Mouse (Mus musculus): Measurements from ENCODE around the gene Rpl26. TPM values are rescaled to one million over a fixed set of nuclear protein-coding genes. Genes with fewer than 3 reads are reported as not detected.

The Rpl26 gene
- polyA plus RNA-seq, 1 experiment = 4,511 TPM

- no peak for TF ChIP-seq CTCF (IDR thresholded peaks at IDR 0.05; ENCODE audit: low read depth, low read length)
- no peak for TF ChIP-seq POLR2A (IDR thresholded peaks at IDR 0.05; ENCODE audit: insufficient read depth, low read length)
- Histone ChIP-seq H3K9me3 (replicated peaks; ENCODE audit: control insufficient read depth, insufficient read depth, low read length, poor library complexity, severe bottlenecking) (no peaks in the 10 kb centered on the region), H3K9ac (ENCODE audit: low read depth, poor library complexity, severe bottlenecking) (no peak overlapping the region), H3K36me3 (ENCODE audit: control insufficient read depth, insufficient read depth, low read length, poor library complexity, severe bottlenecking) (no peaks in the 10 kb centered on the region), H3K27ac (ENCODE audit: insufficient read depth, low read length) (no peak overlapping the region), H3K27me3 (ENCODE audit: control insufficient read depth, insufficient read depth, low read length, poor library complexity, severe bottlenecking) (no peaks in the 10 kb centered on the region), H3K4me3 (ENCODE audit: low read depth, low read length) (no peak overlapping the region), H3K4me1 (ENCODE audit: control insufficient read depth, insufficient read depth, low read length) (no peaks in the 10 kb centered on the region)
Measured at GRCm38 (mm10) chr11:68854621-68855020, 46.8 kb upstream of the Rpl26 start.

- H3K9ac ChIP-seq (ENCODE audit: low read depth, poor library complexity, severe bottlenecking) = no peak overlapping the region
- H3K9me3 ChIP-seq (replicated peaks; ENCODE audit: control insufficient read depth, insufficient read depth, low read length, poor library complexity, severe bottlenecking) = no peaks in the 10 kb centered on the region
- no peaks in the 10 kb centered on the region for H3K36me3 ChIP-seq (ENCODE audit: control insufficient read depth, insufficient read depth, low read length, poor library complexity, severe bottlenecking)
- no peak for TF ChIP-seq POLR2A (IDR thresholded peaks at IDR 0.05; ENCODE audit: insufficient read depth, low read length)
- TF ChIP-seq EP300 (IDR thresholded peaks at IDR 0.05; ENCODE audit: insufficient read depth, low read depth, low read length) = no peak
- no peak for TF ChIP-seq CTCF (IDR thresholded peaks at IDR 0.05; ENCODE audit: low read depth, low read length)
- no peaks in the 10 kb centered on the region for H3K27me3 ChIP-seq (ENCODE audit: control insufficient read depth, insufficient read depth, low read length, poor library complexity, severe bottlenecking)
- no peak overlapping the region for H3K27ac ChIP-seq (ENCODE audit: insufficient read depth, low read length)
- H3K4me1 ChIP-seq (ENCODE audit: control insufficient read depth, insufficient read depth, low read length) = no peaks in the 10 kb centered on the region
- H3K4me3 ChIP-seq (ENCODE audit: low read depth, low read length) = no peak overlapping the region
Measured at GRCm38 (mm10) chr11:68857329-68857728, 44.1 kb upstream of the Rpl26 start.

GRCm38 (mm10) chr11:68859943-68860593 lies 41.3 kb upstream of the Rpl26 start:
- Histone ChIP-seq H3K27ac (ENCODE audit: insufficient read depth, low read length) (no peak overlapping the region), H3K36me3 (ENCODE audit: control insufficient read depth, insufficient read depth, low read length, poor library complexity, severe bottlenecking) (no peaks in the 10 kb centered on the region), H3K4me1 (ENCODE audit: control insufficient read depth, insufficient read depth, low read length) (no peaks in the 10 kb centered on the region), H3K4me3 (ENCODE audit: low read depth, low read length) (no peak overlapping the region), H3K9ac (ENCODE audit: low read depth, poor library complexity, severe bottlenecking) (no peak overlapping the region), H3K9me3 (replicated peaks; ENCODE audit: control insufficient read depth, insufficient read depth, low read length, poor library complexity, severe bottlenecking) (no peaks in the 10 kb centered on the region), H3K27me3 (ENCODE audit: control insufficient read depth, insufficient read depth, low read length, poor library complexity, severe bottlenecking) (no peaks in the 10 kb centered on the region)
- TF ChIP-seq CTCF (IDR thresholded peaks at IDR 0.05; ENCODE audit: low read depth, low read length) = no peak
- no peak for TF ChIP-seq POLR2A (IDR thresholded peaks at IDR 0.05; ENCODE audit: insufficient read depth, low read length)
- TF ChIP-seq EP300 (IDR thresholded peaks at IDR 0.05; ENCODE audit: insufficient read depth, low read depth, low read length) = no peak

DNA sequence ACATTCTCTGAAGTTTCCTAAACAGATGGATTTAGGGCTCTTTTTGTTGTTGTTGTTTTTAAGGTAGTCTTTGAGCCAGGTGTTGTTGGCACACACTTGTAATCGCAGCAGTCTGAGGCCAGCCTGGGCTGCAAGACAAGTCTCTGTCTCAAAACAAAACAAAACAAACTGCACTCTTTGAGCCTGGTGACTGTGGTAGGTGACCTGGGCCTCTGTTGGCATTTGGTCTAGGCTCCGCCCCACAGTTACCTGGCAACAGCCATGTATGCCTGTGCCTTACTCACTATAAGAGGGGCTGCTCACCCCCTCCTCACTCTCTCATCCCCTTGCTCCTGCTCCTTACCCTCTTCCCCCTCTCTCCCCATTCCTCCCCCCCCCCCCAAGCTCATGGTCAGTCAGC lies 39.1 kb upstream of the Rpl26 start:
- H3K9me3 ChIP-seq (replicated peaks; ENCODE audit: control insufficient read depth, insufficient read depth, low read length, poor library complexity, severe bottlenecking) = no peaks in the 10 kb centered on the region
- TF ChIP-seq EP300 (IDR thresholded peaks at IDR 0.05; ENCODE audit: insufficient read depth, low read depth, low read length) (no peak), POLR2A (IDR thresholded peaks at IDR 0.05; ENCODE audit: insufficient read depth, low read length) (no peak), CTCF (IDR thresholded peaks at IDR 0.05; ENCODE audit: low read depth, low read length) (no peak)
- no peak overlapping the region for H3K27ac ChIP-seq (ENCODE audit: insufficient read depth, low read length)
- no peak overlapping the region for H3K4me3 ChIP-seq (ENCODE audit: low read depth, low read length)
- H3K9ac ChIP-seq (ENCODE audit: low read depth, poor library complexity, severe bottlenecking) = no peak overlapping the region
- no peaks in the 10 kb centered on the region for H3K27me3 ChIP-seq (ENCODE audit: control insufficient read depth, insufficient read depth, low read length, poor library complexity, severe bottlenecking)
- H3K36me3 ChIP-seq (ENCODE audit: control insufficient read depth, insufficient read depth, low read length, poor library complexity, severe bottlenecking) = no peaks in the 10 kb centered on the region
- H3K4me1 ChIP-seq (ENCODE audit: control insufficient read depth, insufficient read depth, low read length) = no peaks in the 10 kb centered on the region

GRCm38 (mm10) chr11:68863631-68864091 lies 37.7 kb upstream of the Rpl26 start:
- Histone ChIP-seq H3K4me1 (ENCODE audit: control insufficient read depth, insufficient read depth, low read length) (no peaks in the 10 kb centered on the region), H3K4me3 (ENCODE audit: low read depth, low read length) (no peak overlapping the region), H3K9ac (ENCODE audit: low read depth, poor library complexity, severe bottlenecking) (no peak overlapping the region), H3K36me3 (ENCODE audit: control insufficient read depth, insufficient read depth, low read length, poor library complexity, severe bottlenecking) (no peaks in the 10 kb centered on the region), H3K9me3 (replicated peaks; ENCODE audit: control insufficient read depth, insufficient read depth, low read length, poor library complexity, severe bottlenecking) (no peaks in the 10 kb centered on the region), H3K27ac (ENCODE audit: insufficient read depth, low read length) (no peak overlapping the region), H3K27me3 (ENCODE audit: control insufficient read depth, insufficient read depth, low read length, poor library complexity, severe bottlenecking) (no peaks in the 10 kb centered on the region)
- no peak for TF ChIP-seq CTCF (IDR thresholded peaks at IDR 0.05; ENCODE audit: low read depth, low read length)
- TF ChIP-seq POLR2A (IDR thresholded peaks at IDR 0.05; ENCODE audit: insufficient read depth, low read length) = no peak
- no peak for TF ChIP-seq EP300 (IDR thresholded peaks at IDR 0.05; ENCODE audit: insufficient read depth, low read depth, low read length)

DNA sequence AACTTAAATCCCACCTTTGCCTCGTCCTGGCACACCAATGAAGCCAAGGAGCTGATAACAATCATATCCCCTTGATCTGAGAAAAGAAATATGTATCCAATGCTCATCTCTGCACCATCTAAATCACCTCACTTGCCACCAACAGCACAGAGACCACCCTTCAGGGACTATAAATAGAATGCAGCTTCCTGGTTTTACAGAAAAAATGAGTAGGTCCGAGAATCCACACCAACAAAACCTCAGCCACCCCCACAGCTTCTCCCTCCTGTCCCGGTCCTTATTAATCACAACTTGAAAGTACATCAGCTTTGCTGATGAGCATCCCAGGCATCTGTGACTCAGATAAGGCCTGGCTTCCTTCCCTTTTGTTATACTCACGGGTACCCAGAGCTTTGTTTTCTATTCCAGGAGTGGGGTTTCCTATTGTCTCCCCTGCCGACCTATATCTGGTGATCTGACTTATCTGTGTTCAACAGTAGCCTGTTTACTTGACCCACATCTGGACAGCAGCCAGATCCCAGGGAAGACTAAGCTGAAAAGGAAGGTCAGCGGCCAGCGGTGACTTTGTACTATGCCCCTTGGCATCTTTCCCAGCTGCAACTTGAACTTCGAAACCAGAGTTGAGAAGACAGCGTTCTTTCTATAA lies 36.7 kb upstream of the Rpl26 start:
- no peaks in the 10 kb centered on the region for H3K36me3 ChIP-seq (ENCODE audit: control insufficient read depth, insufficient read depth, low read length, poor library complexity, severe bottlenecking)
- no peaks in the 10 kb centered on the region for H3K4me1 ChIP-seq (ENCODE audit: control insufficient read depth, insufficient read depth, low read length)
- H3K9ac ChIP-seq (ENCODE audit: low read depth, poor library complexity, severe bottlenecking) = no peak overlapping the region
- TF ChIP-seq EP300 (IDR thresholded peaks at IDR 0.05; ENCODE audit: insufficient read depth, low read depth, low read length) (no peak), POLR2A (IDR thresholded peaks at IDR 0.05; ENCODE audit: insufficient read depth, low read length) (no peak), CTCF (IDR thresholded peaks at IDR 0.05; ENCODE audit: low read depth, low read length) (no peak)
- H3K27me3 ChIP-seq (ENCODE audit: control insufficient read depth, insufficient read depth, low read length, poor library complexity, severe bottlenecking) = no peaks in the 10 kb centered on the region
- H3K9me3 ChIP-seq (replicated peaks; ENCODE audit: control insufficient read depth, insufficient read depth, low read length, poor library complexity, severe bottlenecking) = no peaks in the 10 kb centered on the region
- H3K27ac ChIP-seq (ENCODE audit: insufficient read depth, low read length) = no peak overlapping the region
- no peak overlapping the region for H3K4me3 ChIP-seq (ENCODE audit: low read depth, low read length)
